Comparison of ENCODE assay signal across 15 mouse cellular contexts in genomic region chr16:94628976-94629729, GRCm38 (mm10). TPM values are rescaled to one million over a fixed set of nuclear protein-coding genes. Genes with fewer than 3 reads are reported as not detected.
DNase-seq lines count a peak whose midpoint lies in the region; ATAC-seq and TF ChIP-seq lines count a peak whose summit lies in the region.
"Had no signal": no experiment of that assay in that cellular context is flagged by ENCODE, and none has a peak within 500 bp of the region (broad histone marks: within the 10 kb centered on the region; RNA-seq: fewer than 3 reads in every experiment).

No protein-coding gene starts in this region.

- no peaks in the 10 kb centered on the region for H3K36me3 ChIP-seq in liver, adult 2 months (ENCODE audit: control insufficient read depth, insufficient read depth, low read length)
- H3K36me3 ChIP-seq in intestine, embryonic 16.5 days (ENCODE audit: control insufficient read depth, insufficient read depth, low read length), result no peaks in the 10 kb centered on the region
- no peaks in the 10 kb centered on the region for H3K36me3 ChIP-seq in stomach, embryonic 14.5 days (ENCODE audit: control insufficient read depth, insufficient read depth, low read length)
- H3K36me3 ChIP-seq: forebrain, embryonic 15.5 days; heart, embryonic 15.5 days; hindbrain, embryonic 15.5 days had no signal

- peaks cover 34% of the 10 kb centered on the region for H3K4me1 ChIP-seq in liver, adult 2 months (ENCODE audit: control insufficient read depth, insufficient read depth, low read length)
- H3K4me1 ChIP-seq in bone marrow macrophage, adult 2 months (ENCODE audit: control insufficient read depth, insufficient read depth, low read length), result peaks cover 37% of the 10 kb centered on the region
- H3K4me1 ChIP-seq in intestine, embryonic 16.5 days (ENCODE audit: control insufficient read depth, insufficient read depth, low read length), result peaks cover 47% of the 10 kb centered on the region
- H3K4me1 ChIP-seq in stomach, embryonic 14.5 days (ENCODE audit: control insufficient read depth, insufficient read depth, low read length), result peaks cover 15% of the 10 kb centered on the region; the same call in 1 of the 2 replicates

- 35% methylated on average over 9 of the region's 9 CpGs for WGBS in liver, adult 2 months
- 56% methylated on average over 9 of the region's 9 CpGs for WGBS in intestine, embryonic 16.5 days
- WGBS in stomach, embryonic 14.5 days, result 65% methylated on average over 9 of the region's 9 CpGs

- peak; percentile 54 for ATAC-seq in intestine, embryonic 16.5 days
- peak; percentile 59; the same call in 1 of the 2 replicates for ATAC-seq in stomach, embryonic 14.5 days (ENCODE audit: insufficient number of reproducible peaks, insufficient read depth, low FRiP score, low read depth)
- ATAC-seq: forebrain, embryonic 15.5 days had no signal

- H3K9me3 ChIP-seq in intestine, embryonic 16.5 days (ENCODE audit: control insufficient read depth, low read length), result no peaks in the 10 kb centered on the region
- no peaks in the 10 kb centered on the region for H3K9me3 ChIP-seq in stomach, embryonic 14.5 days (ENCODE audit: control insufficient read depth, low read depth, low read length)
- H3K9me3 ChIP-seq: forebrain, embryonic 15.5 days; heart, embryonic 15.5 days; hindbrain, embryonic 15.5 days had no signal

- peaks cover 32% of the 10 kb centered on the region for H3K79me2 ChIP-seq in liver, adult 2 months (ENCODE audit: control insufficient read depth, insufficient read depth, low read length)

- no peak for TF ChIP-seq CTCF in liver, adult 2 months (IDR thresholded peaks at IDR 0.05; ENCODE audit: low read depth, low read length)
- no peak for TF ChIP-seq CTCF in bone marrow macrophage, adult 2 months (IDR thresholded peaks at IDR 0.05; ENCODE audit: low read depth, low read length)

- H3K27me3 ChIP-seq in liver, adult 2 months (ENCODE audit: control insufficient read depth, insufficient read depth, low read length), result no peaks in the 10 kb centered on the region
- no peaks in the 10 kb centered on the region for H3K27me3 ChIP-seq in intestine, embryonic 16.5 days (replicated peaks; ENCODE audit: control insufficient read depth, insufficient read depth, low read length)
- H3K27me3 ChIP-seq in stomach, embryonic 14.5 days (ENCODE audit: control insufficient read depth, insufficient read depth, low read length), result no peaks in the 10 kb centered on the region
- H3K27me3 ChIP-seq: forebrain, embryonic 15.5 days; heart, embryonic 15.5 days; hindbrain, embryonic 15.5 days had no signal

- H3K27ac ChIP-seq in liver, adult 2 months (replicated peaks; ENCODE audit: insufficient read depth, low read depth, low read length), result peak overlapping the region; percentile 62; the same call in 1 of the 2 replicates
- peak overlapping the region; percentile 34; the same call in 1 of the 2 replicates for H3K27ac ChIP-seq in bone marrow macrophage, adult 2 months (ENCODE audit: insufficient read depth, low read depth, low read length)
- peak overlapping the region; percentile 72 for H3K27ac ChIP-seq in intestine, embryonic 16.5 days (ENCODE audit: low read length)
- H3K27ac ChIP-seq in stomach, embryonic 14.5 days (ENCODE audit: low read length), result peak overlapping the region; percentile 45; the same call in 1 of the 2 replicates
- H3K27ac ChIP-seq: forebrain, embryonic 15.5 days; heart, embryonic 15.5 days; hindbrain, embryonic 15.5 days; macrophage had no signal

- no peak for TF ChIP-seq POLR2A in liver, adult 2 months (IDR thresholded peaks at IDR 0.05; ENCODE audit: extremely low read depth, insufficient read depth, low read length)
- no peak for TF ChIP-seq POLR2A in bone marrow macrophage, adult 2 months (IDR thresholded peaks at IDR 0.05; ENCODE audit: borderline replicate concordance, low read depth, low read length)

- DNase-seq in liver, adult 2 months (ENCODE audit: extremely low read depth, low read depth, low spot score), result peak; percentile 84
- no peak for DNase-seq in liver
- DNase-seq in urinary bladder, postnatal 14 days (ENCODE audit: low spot score), result no peak
- no peak for DNase-seq in MN1 (ENCODE audit: low spot score)
- DNase-seq: adrenal gland, postnatal 25 days; cerebellum, adult 18-20 months; gastrocnemius, postnatal 14 days; thymus, postnatal 36 days had no signal

- no peak overlapping the region for H3K9ac ChIP-seq in liver, adult 2 months (ENCODE audit: low read depth, low read length)
- no peak overlapping the region for H3K9ac ChIP-seq in intestine, embryonic 16.5 days (ENCODE audit: low read depth, low read length)
- H3K9ac ChIP-seq in stomach, embryonic 14.5 days (replicated peaks; ENCODE audit: low read depth, low read length), result no peak overlapping the region
- H3K9ac ChIP-seq: forebrain, embryonic 15.5 days; heart, embryonic 15.5 days; hindbrain, embryonic 15.5 days had no signal

- H3K4me2 ChIP-seq in intestine, embryonic 16.5 days (ENCODE audit: low read depth, low read length), result peak overlapping the region; percentile 17; the same call in 1 of the 2 replicates
- H3K4me2 ChIP-seq in stomach, embryonic 14.5 days (replicated peaks; ENCODE audit: low read depth, low read length), result 0 out of 2 replicates have a peak overlapping the region, but pooled peaks have one; percentile 2
- H3K4me2 ChIP-seq: forebrain, embryonic 15.5 days; heart, embryonic 15.5 days; hindbrain, embryonic 15.5 days had no signal

- no peak overlapping the region for H3K4me3 ChIP-seq in liver, adult 2 months (ENCODE audit: insufficient read depth, low read depth, low read length)
- H3K4me3 ChIP-seq in bone marrow macrophage, adult 2 months (ENCODE audit: insufficient read depth, low read length), result no peak overlapping the region
- H3K4me3 ChIP-seq in intestine, embryonic 16.5 days (ENCODE audit: low read length), result no peak overlapping the region
- no peak overlapping the region for H3K4me3 ChIP-seq in stomach, embryonic 14.5 days (ENCODE audit: low read depth, low read length)
- H3K4me3 ChIP-seq: forebrain, embryonic 15.5 days; heart, embryonic 15.5 days; hindbrain, embryonic 15.5 days had no signal

RNA-seq across cellular contexts. Expression of gene Dyrk1a, which starts 59.3 kb away (rescaled TPM):
- total RNA-seq in liver, adult 2 months (2014; rRNA removed), result 12.2 and 12.6 TPM in 2 replicates
- polyA plus RNA-seq in liver, adult 2 months (2012; rRNA removed), result 10.9 and 13.6 TPM in 2 replicates
- polyA plus RNA-seq in bone marrow macrophage, adult 2 months (2012; ENCODE audit: insufficient read depth, insufficient read length, missing spikeins), result 29.8 and 34.4 TPM in 2 replicates
- polyA plus RNA-seq in intestine, embryonic 16.5 days (2015; fragmentation: Nextera tagmentation; extraction: Ambion mirVana), result 7.1 and 7.3 TPM in 2 replicates
- polyA plus RNA-seq in stomach, embryonic 14.5 days (2014; fragmentation: Nextera tagmentation; extraction: Ambion mirVana), result 14.1 and 16.8 TPM in 2 replicates
